Mouse (Mus musculus): ENCODE data around the gene Mterf4. TPM values are rescaled to one million over a fixed set of nuclear protein-coding genes. Genes with fewer than 3 reads are reported as not detected.

Mterf4 gene
- polyA plus RNA-seq (2014; fragmentation: Illumina TruSeq; extraction: RNeasy Lipid Tissue Mini Kit (QIAGEN cat#74804)) = 16.5 TPM

DNA sequence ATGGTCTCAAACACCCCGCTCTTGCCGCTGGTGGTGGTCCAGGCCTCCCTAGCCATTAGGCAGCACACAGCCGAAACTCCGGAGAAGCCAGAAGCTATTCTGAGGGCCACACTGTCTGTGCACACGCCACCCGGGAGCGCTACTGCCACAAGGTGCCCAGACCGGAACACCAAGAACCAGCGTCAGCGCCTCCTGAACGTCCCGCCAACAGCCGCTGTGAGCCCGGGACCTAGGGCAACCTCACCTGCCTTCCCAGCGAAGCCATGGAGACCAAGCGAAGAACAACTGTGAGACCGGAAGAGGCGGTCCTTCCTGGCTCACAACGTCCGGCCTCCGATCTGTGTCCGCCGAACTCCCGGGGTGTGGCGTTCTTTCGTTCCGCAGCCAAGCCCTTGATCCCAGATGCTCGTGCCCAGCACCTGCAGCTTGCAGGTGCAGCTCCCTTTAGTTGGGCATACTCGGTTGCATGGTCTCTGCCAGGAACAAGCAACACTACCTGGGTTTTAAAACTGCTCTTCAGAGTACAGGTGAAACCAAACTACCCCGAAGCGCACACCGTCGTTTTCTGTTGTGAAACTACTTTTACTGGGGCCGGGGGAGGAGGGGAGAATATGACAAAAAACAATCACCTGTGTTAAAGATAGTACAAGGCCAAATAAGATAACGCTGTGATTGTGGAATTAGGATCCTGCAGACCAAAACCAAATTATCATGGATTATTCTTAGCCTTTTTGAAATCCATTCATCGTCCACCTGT lies at the start of gene Mterf4:
Gene Mterf4, minus strand, starts transcription at position 335 of the 757 bp plus-strand sequence.

DNA sequence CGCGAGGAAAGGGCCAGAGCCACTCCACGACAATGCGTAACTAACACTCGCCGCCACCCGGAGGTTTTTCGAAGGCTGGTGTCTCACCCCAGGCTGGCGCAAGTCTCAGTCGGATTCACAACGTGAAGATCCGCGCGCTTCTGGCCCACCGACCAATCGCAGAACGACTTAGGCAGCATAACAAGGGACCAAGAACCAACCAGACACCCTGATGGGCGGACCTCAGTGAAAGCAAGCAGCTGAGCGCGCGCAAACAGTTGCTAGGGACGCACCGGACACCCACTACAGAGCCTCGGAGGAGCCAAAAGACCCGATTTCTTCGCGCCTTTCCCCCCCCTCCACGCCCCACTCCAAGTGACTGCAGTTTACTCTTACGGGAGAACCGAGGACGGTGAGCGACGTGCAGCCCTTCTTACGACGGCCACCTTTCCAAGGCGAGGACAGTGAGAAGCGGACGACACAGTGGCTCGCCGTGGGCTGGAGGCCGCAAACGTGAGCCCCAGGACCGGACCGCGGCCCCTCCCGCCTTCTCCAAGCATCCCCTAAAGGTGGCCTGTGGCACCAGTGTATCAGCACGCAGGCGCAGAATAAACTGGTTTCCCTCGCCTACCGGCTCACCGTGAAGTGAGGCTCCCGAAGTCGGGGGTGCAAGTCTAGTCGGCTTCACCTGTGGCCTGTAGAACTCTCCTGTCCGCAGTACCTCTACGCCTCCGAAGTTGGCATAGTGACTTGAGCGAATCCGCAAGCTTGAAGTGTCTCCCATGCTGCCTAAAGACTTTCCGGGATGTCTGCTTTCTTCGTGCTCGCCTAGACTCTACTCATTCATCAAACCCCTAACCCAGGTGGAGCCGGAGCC lies 37.2 kb upstream of the Mterf4 start, which contains the start of the genes Ppp1r7 and Pask:
Gene Ppp1r7, plus strand, starts transcription at position 207 of the 856 bp plus-strand sequence.
Gene Pask, minus strand, starts transcription at position 835 of the 856 bp plus-strand sequence.

Other genes starting within 250 kb of the Mterf4 start
- 0.51 TPM for gene Kif1a, start 204.0 kb downstream of the Mterf4 start, polyA plus RNA-seq (2014; fragmentation: Illumina TruSeq; extraction: RNeasy Lipid Tissue Mini Kit (QIAGEN cat#74804))
- not detected for gene Agxt, start 170.7 kb downstream of the Mterf4 start, polyA plus RNA-seq (2014; fragmentation: Illumina TruSeq; extraction: RNeasy Lipid Tissue Mini Kit (QIAGEN cat#74804))
- gene 2310007B03Rik, start 145.0 kb downstream of the Mterf4 start, polyA plus RNA-seq (2014; fragmentation: Illumina TruSeq; extraction: RNeasy Lipid Tissue Mini Kit (QIAGEN cat#74804)) = 0.26 TPM
- gene Crocc2, start 137.2 kb downstream of the Mterf4 start, polyA plus RNA-seq (2014; fragmentation: Illumina TruSeq; extraction: RNeasy Lipid Tissue Mini Kit (QIAGEN cat#74804)) = 0.11 TPM
- gene Sned1, start 70.1 kb downstream of the Mterf4 start, polyA plus RNA-seq (2014; fragmentation: Illumina TruSeq; extraction: RNeasy Lipid Tissue Mini Kit (QIAGEN cat#74804)) = 34.8 TPM
- gene Ppp1r7, start 36.9 kb upstream of the Mterf4 start, polyA plus RNA-seq (2014; fragmentation: Illumina TruSeq; extraction: RNeasy Lipid Tissue Mini Kit (QIAGEN cat#74804)) = 134 TPM
- gene Pask, start 37.6 kb upstream of the Mterf4 start, polyA plus RNA-seq (2014; fragmentation: Illumina TruSeq; extraction: RNeasy Lipid Tissue Mini Kit (QIAGEN cat#74804)) = 4.4 TPM
- not detected for gene Ano7, start 68.0 kb upstream of the Mterf4 start, polyA plus RNA-seq (2014; fragmentation: Illumina TruSeq; extraction: RNeasy Lipid Tissue Mini Kit (QIAGEN cat#74804))
- 236 TPM for gene Hdlbp, start 172.9 kb upstream of the Mterf4 start, polyA plus RNA-seq (2014; fragmentation: Illumina TruSeq; extraction: RNeasy Lipid Tissue Mini Kit (QIAGEN cat#74804))
- 8.1 TPM for gene Farp2, start 206.2 kb upstream of the Mterf4 start, polyA plus RNA-seq (2014; fragmentation: Illumina TruSeq; extraction: RNeasy Lipid Tissue Mini Kit (QIAGEN cat#74804))

Data from ovary, adult 10 weeks (tissue).